Mouse (Mus musculus) colon, adult 2 months (tissue): ENCODE results near the gene Sacs. TPM values are rescaled to one million over a fixed set of nuclear protein-coding genes. Genes with fewer than 3 reads are reported as not detected.

ENCODE experiments used
- polyA plus RNA-seq: library from polyadenylated mRNA; depleted of rRNA; stranded (reverse); fragments of >200 nt; gene quantifications from 2 replicates; pipeline ENCODE4 v1.2.3, GENCODE M21; 2012; rRNA removed

Sacs gene
- 0.29 and 0.49 TPM in 2 replicates for polyA plus RNA-seq

DNA sequence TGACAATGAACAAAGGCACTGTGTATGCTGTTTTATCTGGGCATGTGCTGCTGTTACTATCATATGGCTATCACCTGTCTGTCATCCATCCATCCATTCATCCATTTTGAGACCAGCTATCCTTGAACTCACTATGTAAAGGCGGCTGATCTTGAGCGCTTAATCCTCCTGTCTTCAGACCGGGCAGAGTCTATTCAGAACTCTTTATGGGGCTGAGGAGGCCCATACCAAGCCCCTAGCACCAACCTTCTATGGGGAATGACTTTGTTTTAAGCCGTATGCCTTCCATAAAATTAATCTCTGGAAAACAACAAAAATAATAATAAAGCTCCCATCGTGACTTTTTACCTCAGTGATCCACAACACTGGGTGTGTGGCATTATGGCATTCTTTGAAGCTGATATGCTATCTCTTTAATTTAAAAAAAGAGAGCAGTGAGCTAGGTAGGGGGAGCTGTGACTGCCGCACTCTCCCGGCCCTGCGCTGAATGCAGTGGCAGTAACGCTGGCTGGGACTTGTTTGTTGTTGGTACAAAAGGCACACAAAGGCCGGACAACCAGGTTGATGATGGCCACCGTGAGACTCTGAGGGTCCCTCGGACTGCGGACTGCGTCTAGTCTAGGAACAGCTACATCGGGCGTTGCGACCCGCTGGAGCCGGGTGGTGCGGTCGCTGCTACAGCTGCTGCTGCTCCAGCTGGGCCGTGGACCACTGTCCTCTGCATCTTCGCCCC is at the start of gene Sacs:
Sacs (plus strand) TSS at position 464 of the 733 bp plus-strand sequence.

DNA sequence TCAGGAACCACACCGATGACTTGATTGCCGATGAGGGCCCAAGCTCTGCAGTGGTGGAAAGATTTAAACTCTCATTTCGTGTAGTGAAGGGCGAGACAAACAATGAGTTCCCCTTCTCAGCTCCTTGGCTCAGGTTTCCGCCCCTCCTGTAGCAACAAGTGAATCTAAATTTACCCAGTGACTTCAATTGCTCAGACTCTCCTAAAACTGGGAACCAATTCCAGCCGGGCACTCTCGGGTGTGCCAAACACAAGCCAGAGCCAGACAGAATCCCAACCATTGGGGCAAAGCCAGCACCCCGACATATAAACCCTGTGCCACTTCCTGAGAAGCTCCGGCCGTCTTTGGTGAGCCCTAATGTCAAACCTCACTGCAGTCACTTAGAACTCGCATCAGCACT is 120.1 kb downstream of the Sacs start, which contains the start of gene Sgcg:
Sgcg (minus strand) TSS at position 139 of the 400 bp plus-strand sequence.

Other genes starting within 250 kb of the Sacs start
- 5.1 and 9.2 TPM in 2 replicates for gene Tnfrsf19, start 92.0 kb upstream of the Sacs start, polyA plus RNA-seq
- gene Sgcg, start 120.0 kb downstream of the Sacs start, polyA plus RNA-seq, result 0.16 and 0.19 TPM in 2 replicates
- 1.2 and 1.8 TPM in 2 replicates for gene Arl11, start 171.3 kb downstream of the Sacs start, polyA plus RNA-seq
- 2.3 and 2.4 TPM in 2 replicates for gene Ebpl, start 222.0 kb downstream of the Sacs start, polyA plus RNA-seq